Mouse (Mus musculus) hindbrain, embryonic 11.5 days (tissue): ENCODE measurements at regions not wholly inside any gene's neighbourhood (a gene's known extent, or its start where the extent isn't known, plus 50 kb on each side); places are given as distances from the start of the nearest gene placed in this dataset.
A peak's percentile ranks its signal among the peaks of the same experiment; 100 is the strongest.

Source experiments
- ATAC-seq: fragments of 200-750 bp; cut with Nextera tagmentation; 2 replicates; pipeline ENCODE4 v1.8.0; 2017; ENCODE audit warnings: mild to moderate bottlenecking, moderate TSS enrichment, moderate library complexity; ENCODE audit not compliant: low FRiP score
- DNase-seq: peaks from one replicate; pipeline ENCODE4 v3.0.0-alpha.2; 2015; ENCODE audit warnings: low spot score
- H3K27ac ChIP-seq: fragments of 300-500 bp; sonication (generic); 2 replicates; pipeline ENCODE4 v1.5.1; 2014; ENCODE audit warnings: mild to moderate bottlenecking, low read depth, low read length
- H3K27me3 ChIP-seq: fragments of 300-500 bp; sonication (generic); 2 replicates; pipeline ENCODE4 v1.6.1; 2014; ENCODE audit warnings: mild to moderate bottlenecking, low read length, moderate library complexity, mixed read lengths; ENCODE audit not compliant: control insufficient read depth, insufficient read depth
- H3K36me3 ChIP-seq: fragments of 300-500 bp; sonication (generic); 2 replicates; pipeline ENCODE4 v1.6.1; 2014; ENCODE audit warnings: mild to moderate bottlenecking, low read length, moderate library complexity, mixed read lengths; ENCODE audit not compliant: control insufficient read depth, insufficient read depth
- H3K4me1 ChIP-seq: fragments of 300-500 bp; sonication (generic); replicated peaks from 2 replicates; pipeline ENCODE4 v1.6.1; 2014; ENCODE audit warnings: low read length, mixed read lengths; ENCODE audit not compliant: control insufficient read depth, insufficient read depth
- H3K4me2 ChIP-seq: fragments of 300-500 bp; sonication (generic); replicated peaks from 2 replicates; pipeline ENCODE4 v1.6.1; 2014; ENCODE audit warnings: mild to moderate bottlenecking, low read depth, low read length
- H3K4me3 ChIP-seq: fragments of 300-500 bp; sonication (generic); 2 replicates; pipeline ENCODE4 v1.5.1; 2014; ENCODE audit warnings: low read depth, low read length
- H3K9ac ChIP-seq: fragments of 300-500 bp; sonication (generic); 2 replicates; pipeline ENCODE4 v1.6.1; 2014; ENCODE audit warnings: low read depth, low read length
- H3K9me3 ChIP-seq: fragments of 300-500 bp; sonication (generic); 2 replicates; pipeline ENCODE4 v1.6.1; 2016; ENCODE audit warnings: low read length; ENCODE audit not compliant: control insufficient read depth
- WGBS: fragments of 180-500 bp; shearing (Covaris S2); extraction: QIAGEN DNeasy Blood & Tissue Kit; methylation state at CpG from one replicate; pipeline ENCODE4 v1.1.7; 2014; 5-methylcytosine and 5-hydroxymethylcytosine counted together

GRCm38 (mm10) chr7:136169261-136169660 is 453.1 kb upstream of the Mki67 start:
- WGBS, result 80% methylated on average over 4 of the region's 4 CpGs
- Histone ChIP-seq H3K27me3 (no peaks in the 10 kb centered on the region), H3K4me2 (no peak overlapping the region), H3K4me1 (no peaks in the 10 kb centered on the region), H3K36me3 (no peaks in the 10 kb centered on the region), H3K9me3 (no peaks in the 10 kb centered on the region), H3K4me3 (no peak overlapping the region), H3K9ac (no peak overlapping the region), H3K27ac (no peak overlapping the region)
- DNase-seq (no peak), ATAC-seq (no peak)

- Histone ChIP-seq H3K4me3 (no peak overlapping the region), H3K4me2 (no peak overlapping the region), H3K27ac (no peak overlapping the region), H3K9ac (no peak overlapping the region), H3K27me3 (no peaks in the 10 kb centered on the region), H3K9me3 (no peaks in the 10 kb centered on the region), H3K36me3 (no peaks in the 10 kb centered on the region), H3K4me1 (no peaks in the 10 kb centered on the region)
- ATAC-seq (no peak), DNase-seq (no peak)
Measured at GRCm38 (mm10) chr7:136176373-136176772, 460.2 kb upstream of the Mki67 start.

- DNase-seq, result no peak
- ATAC-seq, result no peak
- H3K27me3 ChIP-seq, result no peaks in the 10 kb centered on the region
- no peak overlapping the region for H3K4me2 ChIP-seq
- H3K4me1 ChIP-seq, result no peaks in the 10 kb centered on the region
- no peaks in the 10 kb centered on the region for H3K36me3 ChIP-seq
- H3K9ac ChIP-seq, result no peak overlapping the region
- no peak overlapping the region for H3K27ac ChIP-seq
- H3K9me3 ChIP-seq, result no peaks in the 10 kb centered on the region
- 49% methylated on average over 6 of the region's 6 CpGs for WGBS
- H3K4me3 ChIP-seq, result no peak overlapping the region
Measured at GRCm38 (mm10) chr7:136180996-136181395, 464.8 kb upstream of the Mki67 start.

GRCm38 (mm10) chr7:136182101-136182500 is 465.9 kb upstream of the Mki67 start:
- no peak overlapping the region for H3K9ac ChIP-seq
- DNase-seq (no peak), ATAC-seq (no peak)
- H3K9me3 ChIP-seq, result no peaks in the 10 kb centered on the region
- no peaks in the 10 kb centered on the region for H3K4me1 ChIP-seq
- no peak overlapping the region for H3K27ac ChIP-seq
- H3K27me3 ChIP-seq, result no peaks in the 10 kb centered on the region
- H3K4me2 ChIP-seq, result no peak overlapping the region
- WGBS, result 85% methylated on average over 5 of the region's 5 CpGs
- H3K4me3 ChIP-seq, result no peak overlapping the region
- no peaks in the 10 kb centered on the region for H3K36me3 ChIP-seq

- DNase-seq (no peak), ATAC-seq (no peak)
- 66% methylated on average over 17 of the region's 17 CpGs for WGBS
- Histone ChIP-seq H3K4me1 (no peaks in the 10 kb centered on the region), H3K4me3 (no peak overlapping the region), H3K9ac (no peak overlapping the region), H3K27me3 (no peaks in the 10 kb centered on the region), H3K9me3 (no peaks in the 10 kb centered on the region), H3K4me2 (no peak overlapping the region), H3K27ac (no peak overlapping the region), H3K36me3 (no peaks in the 10 kb centered on the region)
Measured at GRCm38 (mm10) chr7:136196424-136197160, 480.4 kb upstream of the Mki67 start.

GRCm38 (mm10) chr7:136208879-136209278 is 492.7 kb upstream of the Mki67 start:
- no peak for DNase-seq
- WGBS, result 51% methylated on average over 12 of the region's 12 CpGs
- no peaks in the 10 kb centered on the region for H3K36me3 ChIP-seq
- no peak for ATAC-seq
- no peak overlapping the region for H3K4me3 ChIP-seq
- peaks cover 2% of the 10 kb centered on the region; the same call in 1 of the 2 replicates for H3K27me3 ChIP-seq
- H3K4me2 ChIP-seq, result no peak overlapping the region
- H3K27ac ChIP-seq, result no peak overlapping the region
- H3K4me1 ChIP-seq, result peaks cover 7% of the 10 kb centered on the region
- H3K9ac ChIP-seq, result no peak overlapping the region; the same call in 1 of the 2 replicates
- no peaks in the 10 kb centered on the region for H3K9me3 ChIP-seq

GRCm38 (mm10) chr7:136209299-136210171 is 493.4 kb upstream of the Mki67 start:
- Histone ChIP-seq H3K4me1 (peaks cover 8% of the 10 kb centered on the region), H3K27ac (peak overlapping the region; percentile 80), H3K27me3 (peaks cover 2% of the 10 kb centered on the region; the same call in 1 of the 2 replicates), H3K36me3 (no peaks in the 10 kb centered on the region), H3K4me2 (peak overlapping the region; percentile 39), H3K9ac (peak overlapping the region; percentile 53), H3K4me3 (no peak overlapping the region), H3K9me3 (no peaks in the 10 kb centered on the region)
- ATAC-seq (peak; percentile 70), DNase-seq (peak; percentile 56)
- WGBS, result 18% methylated on average over 31 of the region's 31 CpGs

GRCm38 (mm10) chr7:136212492-136212891 is 496.3 kb upstream of the Mki67 start:
- Histone ChIP-seq H3K4me1 (peaks cover 13% of the 10 kb centered on the region), H3K27ac (no peak overlapping the region), H3K4me3 (no peak overlapping the region), H3K4me2 (no peak overlapping the region), H3K27me3 (peaks cover 2% of the 10 kb centered on the region; the same call in 1 of the 2 replicates), H3K36me3 (no peaks in the 10 kb centered on the region), H3K9me3 (no peaks in the 10 kb centered on the region), H3K9ac (no peak overlapping the region)
- no peak for ATAC-seq
- DNase-seq, result no peak
- 69% methylated on average over 8 of the region's 8 CpGs for WGBS
